Mouse (Mus musculus): ENCODE data around the gene Dpy19l3. TPM values are rescaled to one million over a fixed set of nuclear protein-coding genes. Genes with fewer than 3 reads are reported as not detected.

The Dpy19l3 gene
- total RNA-seq, 2 experiments from 2014 or later = 64.0 to 68.2 TPM

- intact Hi-C loops (cut with DNase I) = loop anchor here (2.0 to 5.0 kb wide), 3 partner anchors 106 to 1706 kb away; no protein-coding TSS in a partner anchor
Measured at GRCm38 (mm10) chr7:35650716-35651410, 103.4 kb downstream of the Dpy19l3 start.

DNA sequence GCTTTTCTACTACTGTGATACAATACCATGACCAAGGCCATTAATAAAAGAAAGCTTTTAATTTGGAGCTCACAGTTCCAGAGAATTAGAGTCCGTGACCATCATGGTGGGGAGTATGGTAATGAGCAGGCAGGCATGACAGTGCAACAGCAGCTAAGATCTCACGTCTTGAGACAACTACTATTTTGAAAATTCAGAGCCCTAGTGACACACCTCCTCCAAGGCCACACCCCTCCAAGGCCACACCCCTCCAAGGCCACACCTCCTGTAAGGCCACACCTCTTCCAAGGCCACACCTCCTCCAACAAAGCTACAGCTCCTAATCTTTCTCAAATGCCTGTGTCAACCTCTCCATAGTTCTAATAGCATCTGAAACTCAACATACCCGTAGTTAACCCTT lies 105.2 kb downstream of the Dpy19l3 start:
- no peak for DNase-seq (ENCODE audit: low spot score in 2 of 2)
- intact Hi-C loops (cut with DNase I) = no loop called here

More at GRCm38 (mm10) chr7:35650716-35651410, 103.4 kb downstream of the Dpy19l3 start:
- peak; percentile 59 to 74 for DNase-seq (ENCODE audit: low spot score in 2 of 2)

GRCm38 (mm10) chr7:35648239-35649069 lies 105.8 kb downstream of the Dpy19l3 start:
- DNase-seq (ENCODE audit: low spot score in 2 of 2) = no peak
- intact Hi-C loops (cut with DNase I) = no loop called here

GRCm38 (mm10) chr7:35647101-35647698 lies 107.1 kb downstream of the Dpy19l3 start, which contains the start of gene Pdcd5:
Gene Pdcd5, minus strand, starts transcription at chr7:35647521.
- DNase-seq (ENCODE audit: low spot score in 2 of 2) = peak; percentile 98
- intact Hi-C loops (cut with DNase I) = no loop called here

DNA sequence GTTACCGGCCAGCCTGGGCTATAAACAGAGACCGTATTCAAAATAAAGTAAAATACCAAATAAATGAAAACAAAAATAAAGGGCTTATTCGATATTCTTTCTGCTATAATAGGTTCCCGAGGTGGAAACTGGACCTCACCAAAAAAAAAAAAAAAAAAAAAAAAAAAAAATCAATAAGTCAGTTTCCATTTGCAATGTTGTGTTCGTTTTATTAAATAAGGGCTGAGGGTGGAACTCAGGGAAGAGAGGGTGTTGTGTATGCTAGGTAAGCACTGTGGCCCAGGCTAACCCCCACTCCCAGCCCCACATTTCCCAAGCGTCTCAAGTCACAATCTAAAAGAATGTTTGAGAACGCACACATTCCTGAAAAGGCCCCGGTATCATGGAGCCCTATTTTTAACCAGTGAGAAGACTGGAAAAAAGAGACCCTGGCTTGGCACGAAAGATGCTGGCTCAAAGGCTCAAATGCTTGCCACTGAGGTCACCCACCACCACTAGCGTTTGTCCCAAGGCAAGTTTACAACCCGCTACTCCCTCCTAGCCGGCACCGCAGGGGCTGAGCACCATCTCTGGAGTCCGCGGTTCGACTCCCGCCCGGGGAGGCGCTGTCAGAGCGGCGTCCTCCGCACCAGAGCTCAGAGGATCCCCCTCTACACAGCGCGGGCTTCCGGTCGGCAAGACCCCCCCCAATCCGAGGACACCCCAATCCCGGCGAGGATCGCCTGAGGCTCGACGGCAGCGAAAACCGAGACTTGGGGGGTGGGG lies 107.8 kb downstream of the Dpy19l3 start:
- no peak for DNase-seq (ENCODE audit: low spot score in 2 of 2)

GRCm38 (mm10) chr7:35640072-35640471 lies 114.2 kb downstream of the Dpy19l3 start:
- no peak for DNase-seq (ENCODE audit: low spot score in 2 of 2)
- intact Hi-C loops (cut with DNase I) = no loop called here

More for the DNA sequence above, 107.8 kb downstream of the Dpy19l3 start:
- intact Hi-C loops (cut with DNase I) = no loop called here

DNA sequence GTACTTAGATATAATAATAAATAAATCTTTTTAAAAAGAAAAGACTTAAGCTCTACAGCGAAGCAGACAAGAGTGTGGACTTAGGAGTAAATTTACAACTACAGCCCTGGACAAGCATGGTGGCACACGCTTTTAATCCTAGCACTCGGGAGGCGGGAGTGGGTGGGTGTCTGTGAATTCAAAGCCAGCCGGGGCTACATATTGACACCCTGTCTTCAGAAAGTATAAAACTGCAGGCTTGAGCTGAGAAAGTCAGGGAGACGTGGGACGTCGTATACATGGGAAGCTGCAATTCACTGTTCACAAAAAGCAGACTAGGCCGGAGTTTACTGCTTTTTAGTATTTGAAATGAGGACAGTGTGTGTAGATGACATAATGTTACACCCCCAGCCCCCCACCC lies 117.4 kb downstream of the Dpy19l3 start:
- intact Hi-C loops (cut with DNase I) = loop anchor here (2.0 to 10.0 kb wide), 2 partner anchors 82 to 212 kb away; no protein-coding TSS in a partner anchor
- peak in 1 of 2 experiments; percentile 72 for DNase-seq (ENCODE audit: low spot score in 2 of 2)

DNA sequence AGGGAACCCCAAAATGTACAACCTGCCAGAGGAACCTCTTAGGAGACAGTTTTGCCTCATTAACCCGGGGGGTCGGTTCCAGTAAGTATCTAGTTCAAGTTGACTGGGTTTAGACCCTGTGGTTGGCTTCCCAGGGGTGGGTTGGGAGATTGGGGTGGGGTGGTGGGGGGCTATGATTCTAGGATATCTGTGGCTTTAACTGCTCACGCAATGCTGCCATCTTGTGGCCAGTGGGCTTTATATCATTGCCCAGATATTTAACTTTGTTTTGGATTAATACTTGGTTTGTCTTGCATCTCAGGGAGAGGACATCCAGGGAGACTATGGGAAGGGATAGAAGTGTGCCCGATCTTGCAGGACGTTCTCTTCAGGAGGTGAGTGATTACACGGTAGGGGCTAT lies 118.0 kb downstream of the Dpy19l3 start:
- peak in 1 of 2 experiments; percentile 36 for DNase-seq (ENCODE audit: low spot score in 2 of 2)
- intact Hi-C loops (cut with DNase I) = loop anchor here (2.0 to 10.0 kb wide), 2 partner anchors 81 to 211 kb away; no protein-coding TSS in a partner anchor

Other genes starting within 250 kb of the Dpy19l3 start
- under 1 TPM; 0.23 to 0.53 TPM for gene Tdrd12, start 216.7 kb downstream of the Dpy19l3 start, total RNA-seq (2021)
- 10 to 100 TPM; 69.2 to 73.8 TPM for gene Nudt19, start 198.2 kb downstream of the Dpy19l3 start, total RNA-seq (2021)
- under 1 TPM; 0.48 TPM for gene Rgs9bp, start 168.9 kb downstream of the Dpy19l3 start, total RNA-seq (2021)
- 10 to 100 TPM; 40.3 to 42.6 TPM for gene Ankrd27, start 168.2 kb downstream of the Dpy19l3 start, total RNA-seq (2021)
- gene Pdcd5, start 106.9 kb downstream of the Dpy19l3 start, total RNA-seq (2021) = 10 to 100 TPM; 67.3 to 72.0 TPM
- 10 to 100 TPM; 28.9 to 31.8 TPM for gene Zfp507, start 48.5 kb upstream of the Dpy19l3 start, total RNA-seq (2021)